Mouse (Mus musculus): ENCODE measurements around the gene Nrxn3. TPM values are rescaled to one million over a fixed set of nuclear protein-coding genes. Genes with fewer than 3 reads are reported as not detected.
A peak's percentile ranks its signal among the peaks of the same experiment; 100 is the strongest.

The Nrxn3 gene
- 97.4 and 102 TPM in 2 replicates for polyA plus RNA-seq (2014; fragmentation: Nextera tagmentation; extraction: Ambion mirVana)

- H3K27me3 ChIP-seq (ENCODE audit: control insufficient read depth, insufficient read depth, low read length) = no peaks in the 10 kb centered on the region
- WGBS = 0% methylated on average over 9 of the region's 9 CpGs
- H3K4me1 ChIP-seq (ENCODE audit: control insufficient read depth, insufficient read depth, low read length) = peaks cover 3% of the 10 kb centered on the region; the same call in 1 of the 2 replicates
- peak; percentile 90 for DNase-seq
- peak within 1 kb of the TSS; percentile 66 for H3K27ac ChIP-seq (replicated peaks; ENCODE audit: low read depth, low read length)
- H3K4me3 ChIP-seq (replicated peaks; ENCODE audit: low read depth, low read length) = peak within 1 kb of the TSS; percentile 49
- H3K4me2 ChIP-seq (ENCODE audit: low read length) = peak within 1 kb of the TSS; percentile 64
- H3K36me3 ChIP-seq (ENCODE audit: control insufficient read depth, insufficient read depth, low read length) = no peaks in the 10 kb centered on the region
- ATAC-seq (ENCODE audit: low FRiP score, low TSS enrichment) = peak; percentile 89
- peak within 1 kb of the TSS; percentile 54 for H3K9ac ChIP-seq (replicated peaks; ENCODE audit: low read length)
- H3K9me3 ChIP-seq (ENCODE audit: control insufficient read depth, low read length) = no peaks in the 10 kb centered on the region
Observed at GRCm38 (mm10) chr12:88722691-88723070, at the start of gene Nrxn3. Gene Nrxn3, plus strand, starts transcription at chr12:88722876.

- no peak overlapping the region for H3K4me3 ChIP-seq (replicated peaks; ENCODE audit: low read depth, low read length)
- no peak overlapping the region for H3K9ac ChIP-seq (replicated peaks; ENCODE audit: low read length)
- peaks cover 8% of the 10 kb centered on the region for H3K4me1 ChIP-seq (ENCODE audit: control insufficient read depth, insufficient read depth, low read length)
- no peak overlapping the region for H3K4me2 ChIP-seq (ENCODE audit: low read length)
- no peaks in the 10 kb centered on the region for H3K9me3 ChIP-seq (ENCODE audit: control insufficient read depth, low read length)
- H3K36me3 ChIP-seq (ENCODE audit: control insufficient read depth, insufficient read depth, low read length) = no peaks in the 10 kb centered on the region
- H3K27ac ChIP-seq (replicated peaks; ENCODE audit: low read depth, low read length) = 0 out of 2 replicates have a peak overlapping the region, but pooled peaks have one; percentile 43
- H3K27me3 ChIP-seq (ENCODE audit: control insufficient read depth, insufficient read depth, low read length) = no peaks in the 10 kb centered on the region
- WGBS = 41% methylated on average over 10 of the region's 10 CpGs
- peak; percentile 46 for ATAC-seq (ENCODE audit: low FRiP score, low TSS enrichment)
- DNase-seq = peak; percentile 72
Observed at GRCm38 (mm10) chr12:88704159-88704846, 18.4 kb upstream of the Nrxn3 start.

GRCm38 (mm10) chr12:88705959-88706358 lies 16.7 kb upstream of the Nrxn3 start:
- Histone ChIP-seq H3K9me3 (ENCODE audit: control insufficient read depth, low read length) (no peaks in the 10 kb centered on the region), H3K4me1 (ENCODE audit: control insufficient read depth, insufficient read depth, low read length) (peaks cover 8% of the 10 kb centered on the region), H3K4me3 (replicated peaks; ENCODE audit: low read depth, low read length) (no peak overlapping the region), H3K36me3 (ENCODE audit: control insufficient read depth, insufficient read depth, low read length) (no peaks in the 10 kb centered on the region), H3K27ac (replicated peaks; ENCODE audit: low read depth, low read length) (no peak overlapping the region), H3K4me2 (ENCODE audit: low read length) (no peak overlapping the region), H3K27me3 (ENCODE audit: control insufficient read depth, insufficient read depth, low read length) (no peaks in the 10 kb centered on the region), H3K9ac (replicated peaks; ENCODE audit: low read length) (no peak overlapping the region)
- DNase-seq = no peak
- no peak for ATAC-seq (ENCODE audit: low FRiP score, low TSS enrichment)
- 71% methylated on average over 3 of the region's 3 CpGs for WGBS

GRCm38 (mm10) chr12:88707786-88708185 lies 14.9 kb upstream of the Nrxn3 start:
- H3K4me3 ChIP-seq (replicated peaks; ENCODE audit: low read depth, low read length) = no peak overlapping the region
- WGBS = 92% methylated on average over 3 of the region's 3 CpGs

GRCm38 (mm10) chr12:88709223-88709622 lies 13.5 kb upstream of the Nrxn3 start:
- WGBS = 4% methylated on average over 11 of the region's 11 CpGs
- DNase-seq (peak; percentile 85), ATAC-seq (ENCODE audit: low FRiP score, low TSS enrichment) (peak; percentile 83; the same call in 1 of the 2 replicates)
- Histone ChIP-seq H3K4me2 (ENCODE audit: low read length) (no peak overlapping the region), H3K27me3 (ENCODE audit: control insufficient read depth, insufficient read depth, low read length) (no peaks in the 10 kb centered on the region), H3K4me1 (ENCODE audit: control insufficient read depth, insufficient read depth, low read length) (peaks cover 4% of the 10 kb centered on the region), H3K9ac (replicated peaks; ENCODE audit: low read length) (no peak overlapping the region), H3K4me3 (replicated peaks; ENCODE audit: low read depth, low read length) (no peak overlapping the region), H3K9me3 (ENCODE audit: control insufficient read depth, low read length) (no peaks in the 10 kb centered on the region), H3K27ac (replicated peaks; ENCODE audit: low read depth, low read length) (no peak overlapping the region), H3K36me3 (ENCODE audit: control insufficient read depth, insufficient read depth, low read length) (no peaks in the 10 kb centered on the region)

More at GRCm38 (mm10) chr12:88707786-88708185, 14.9 kb upstream of the Nrxn3 start:
- ATAC-seq (ENCODE audit: low FRiP score, low TSS enrichment) (no peak), DNase-seq (no peak)
- H3K4me1 ChIP-seq (ENCODE audit: control insufficient read depth, insufficient read depth, low read length) = peaks cover 8% of the 10 kb centered on the region
- no peak overlapping the region for H3K9ac ChIP-seq (replicated peaks; ENCODE audit: low read length)
- H3K4me2 ChIP-seq (ENCODE audit: low read length) = no peak overlapping the region
- H3K27me3 ChIP-seq (ENCODE audit: control insufficient read depth, insufficient read depth, low read length) = no peaks in the 10 kb centered on the region
- no peak overlapping the region for H3K27ac ChIP-seq (replicated peaks; ENCODE audit: low read depth, low read length)
- no peaks in the 10 kb centered on the region for H3K36me3 ChIP-seq (ENCODE audit: control insufficient read depth, insufficient read depth, low read length)
- H3K9me3 ChIP-seq (ENCODE audit: control insufficient read depth, low read length) = no peaks in the 10 kb centered on the region

- 80% methylated on average over 4 of the region's 4 CpGs for WGBS
- Histone ChIP-seq H3K27ac (replicated peaks; ENCODE audit: low read depth, low read length) (no peak overlapping the region), H3K9ac (replicated peaks; ENCODE audit: low read length) (no peak overlapping the region)
Observed at GRCm38 (mm10) chr12:88713456-88713855, 9.2 kb upstream of the Nrxn3 start.

GRCm38 (mm10) chr12:88722031-88722690 lies 515 bp upstream of the Nrxn3 start:
- 44% methylated on average over 3 of the region's 3 CpGs for WGBS
- Histone ChIP-seq H3K27me3 (ENCODE audit: control insufficient read depth, insufficient read depth, low read length) (no peaks in the 10 kb centered on the region), H3K4me2 (ENCODE audit: low read length) (peak overlapping the region; percentile 64), H3K4me1 (ENCODE audit: control insufficient read depth, insufficient read depth, low read length) (no peaks in the 10 kb centered on the region; the same call in 1 of the 2 replicates), H3K36me3 (ENCODE audit: control insufficient read depth, insufficient read depth, low read length) (no peaks in the 10 kb centered on the region), H3K27ac (replicated peaks; ENCODE audit: low read depth, low read length) (no peak overlapping the region), H3K4me3 (replicated peaks; ENCODE audit: low read depth, low read length) (peak overlapping the region; percentile 49), H3K9ac (replicated peaks; ENCODE audit: low read length) (no peak overlapping the region), H3K9me3 (ENCODE audit: control insufficient read depth, low read length) (no peaks in the 10 kb centered on the region)
- ATAC-seq (ENCODE audit: low FRiP score, low TSS enrichment) = no peak; the same call in 1 of the 2 replicates
- DNase-seq = no peak

More at GRCm38 (mm10) chr12:88713456-88713855, 9.2 kb upstream of the Nrxn3 start:
- H3K27me3 ChIP-seq (ENCODE audit: control insufficient read depth, insufficient read depth, low read length) = no peaks in the 10 kb centered on the region
- no peak for ATAC-seq (ENCODE audit: low FRiP score, low TSS enrichment)
- no peaks in the 10 kb centered on the region for H3K4me1 ChIP-seq (ENCODE audit: control insufficient read depth, insufficient read depth, low read length)
- DNase-seq = no peak
- no peak overlapping the region for H3K4me2 ChIP-seq (ENCODE audit: low read length)
- H3K9me3 ChIP-seq (ENCODE audit: control insufficient read depth, low read length) = no peaks in the 10 kb centered on the region
- no peak overlapping the region for H3K4me3 ChIP-seq (replicated peaks; ENCODE audit: low read depth, low read length)
- H3K36me3 ChIP-seq (ENCODE audit: control insufficient read depth, insufficient read depth, low read length) = no peaks in the 10 kb centered on the region

- H3K4me2 ChIP-seq (ENCODE audit: low read length) = peak overlapping the region; percentile 64
- H3K36me3 ChIP-seq (ENCODE audit: control insufficient read depth, insufficient read depth, low read length) = no peaks in the 10 kb centered on the region
- H3K9ac ChIP-seq (replicated peaks; ENCODE audit: low read length) = peak overlapping the region; percentile 60
- H3K27ac ChIP-seq (replicated peaks; ENCODE audit: low read depth, low read length) = peak overlapping the region; percentile 86
- peak overlapping the region; percentile 49 for H3K4me3 ChIP-seq (replicated peaks; ENCODE audit: low read depth, low read length)
- H3K4me1 ChIP-seq (ENCODE audit: control insufficient read depth, insufficient read depth, low read length) = peaks cover 8% of the 10 kb centered on the region; the same call in 1 of the 2 replicates
- no peaks in the 10 kb centered on the region for H3K9me3 ChIP-seq (ENCODE audit: control insufficient read depth, low read length)
- WGBS = 76% methylated on average over 13 of the region's 13 CpGs
- ATAC-seq (ENCODE audit: low FRiP score, low TSS enrichment) (no peak), DNase-seq (peak; percentile 51)
- no peaks in the 10 kb centered on the region for H3K27me3 ChIP-seq (ENCODE audit: control insufficient read depth, insufficient read depth, low read length)
Observed at GRCm38 (mm10) chr12:88726316-88726715, 3.6 kb downstream of the Nrxn3 start.

All from midbrain, embryonic 14.5 days (tissue).